Mouse (Mus musculus) liver, adult 2 months (tissue): ENCODE measurements around the gene Sema6b. TPM values are rescaled to one million over a fixed set of nuclear protein-coding genes. Genes with fewer than 3 reads are reported as not detected.

ENCODE experiments used
- DNase-seq: peaks from one replicate; pipeline ENCODE4 v3.0.0-alpha.2; 2011; ENCODE audit warnings: low read depth, low spot score; ENCODE audit errors: extremely low read depth
- H3K27ac ChIP-seq: fragments of 200-500 bp; replicated peaks from 2 replicates; pipeline ENCODE4 v1.5.1; 2012; ENCODE audit warnings: low read depth, mild to moderate bottlenecking, control low read depth, inconsistent platforms, low read length; ENCODE audit not compliant: insufficient read depth
- H3K27me3 ChIP-seq: fragments of 200-500 bp; 2 replicates; pipeline ENCODE4 v1.6.1; 2012; ENCODE audit warnings: mild to moderate bottlenecking, moderate library complexity, low read length, inconsistent platforms; ENCODE audit not compliant: control insufficient read depth, insufficient read depth
- H3K36me3 ChIP-seq: fragments of 200-500 bp; 2 replicates; pipeline ENCODE4 v1.6.1; 2012; ENCODE audit warnings: low read length, inconsistent platforms; ENCODE audit not compliant: control insufficient read depth, insufficient read depth
- H3K4me1 ChIP-seq: fragments of 200-500 bp; 2 replicates; pipeline ENCODE4 v1.6.1; 2011; ENCODE audit warnings: low read length; ENCODE audit not compliant: control insufficient read depth, insufficient read depth
- H3K4me3 ChIP-seq: fragments of 200-500 bp; 2 replicates; pipeline ENCODE4 v1.5.1; 2011; ENCODE audit warnings: low read depth, mild to moderate bottlenecking, control low read depth, low read length, moderate library complexity; ENCODE audit not compliant: insufficient read depth
- H3K79me2 ChIP-seq: fragments of 200-500 bp; 2 replicates; pipeline ENCODE4 v1.6.1; 2012; ENCODE audit warnings: inconsistent platforms, mild to moderate bottlenecking, low read length, moderate library complexity; ENCODE audit not compliant: control insufficient read depth, insufficient read depth
- H3K9ac ChIP-seq: fragments of 200-500 bp; 2 replicates; pipeline ENCODE4 v1.6.1; 2012; ENCODE audit warnings: low read depth, mild to moderate bottlenecking, control low read depth, inconsistent platforms, low read length
- CTCF ChIP-seq: fragments of 200-500 bp; IDR thresholded peaks from 2 replicates; pipeline ENCODE4 v1.5.1; 2011; ENCODE audit warnings: low read depth, low read length, control low read depth
- POLR2A ChIP-seq: fragments of 200-500 bp; IDR thresholded peaks from 2 replicates; pipeline ENCODE4 v1.6.1; 2011; ENCODE audit warnings: low read length, control low read depth; ENCODE audit not compliant: insufficient read depth; ENCODE audit errors: extremely low read depth
- WGBS: fragments of 180-500 bp; shearing (Covaris S2); methylation state at CpG from one replicate; pipeline ENCODE4 v1.1.7; 2018; 5-methylcytosine and 5-hydroxymethylcytosine counted together
- polyA plus RNA-seq: library from polyadenylated mRNA; depleted of rRNA; stranded (reverse); fragments of >200 nt; gene quantifications from 2 replicates; pipeline ENCODE4 v1.2.3, GENCODE M21; 2012; rRNA removed
- total RNA-seq: library from RNA; depleted of rRNA; stranded (reverse); fragments of >200 nt; gene quantifications from 2 replicates; pipeline ENCODE4 v1.2.3, GENCODE M21; 2014; rRNA removed

The Sema6b gene
- 1.3 TPM in 2 replicates for total RNA-seq
- polyA plus RNA-seq, result 2.7 and 3.9 TPM in 2 replicates

DNA sequence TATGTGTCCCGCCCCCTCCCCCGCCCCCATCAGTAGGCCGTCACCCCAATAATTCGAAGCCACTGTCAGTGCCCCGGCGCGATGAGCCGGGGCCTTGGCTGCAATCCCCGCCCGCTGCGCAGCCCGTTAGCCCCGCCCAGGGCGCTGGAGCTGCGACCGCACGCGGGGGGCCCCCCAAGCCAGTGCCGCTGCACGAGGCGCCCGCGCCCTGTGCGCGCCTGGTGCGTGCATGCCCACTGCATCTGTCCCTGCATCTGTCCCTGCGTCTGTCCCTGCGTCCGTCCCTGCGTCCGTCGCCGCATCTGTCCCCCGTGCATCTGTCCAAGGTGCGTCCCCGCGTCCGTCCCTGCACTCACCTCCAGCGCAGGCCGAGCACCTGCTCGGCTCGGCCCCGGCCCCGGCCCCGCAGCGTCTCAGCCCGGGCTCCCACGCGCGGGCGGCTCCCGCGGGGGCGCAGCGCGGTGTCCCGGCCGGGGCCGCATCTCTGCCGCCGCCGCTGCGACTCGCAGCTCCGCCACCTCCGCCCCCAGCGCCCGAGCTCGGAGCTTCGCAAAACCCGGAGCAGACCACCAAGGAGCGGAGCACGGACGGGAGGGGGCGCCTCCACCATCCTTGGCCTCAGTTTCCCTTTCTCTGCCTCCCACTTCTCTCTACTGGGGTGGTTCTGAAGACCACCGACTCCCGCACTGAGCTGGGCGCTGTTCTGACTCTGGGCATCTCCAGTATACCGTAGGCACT is at the start of gene Sema6b:
Gene Sema6b, minus strand, starts transcription at position 486 of the 738 bp plus-strand sequence.
- Histone ChIP-seq H3K27ac (no peak within 1 kb of the TSS), H3K27me3 (peaks cover 15% of the 10 kb centered on the region), H3K9ac (peak within 1 kb of the TSS; percentile 52), H3K79me2 (no peaks in the 10 kb centered on the region), H3K4me1 (no peaks in the 10 kb centered on the region), H3K36me3 (no peaks in the 10 kb centered on the region), H3K4me3 (peak within 1 kb of the TSS; percentile 70)
- DNase-seq, result no peak
- 4% methylated on average over 79 of the region's 79 CpGs for WGBS
- TF ChIP-seq POLR2A, result no peak
- no peak for TF ChIP-seq CTCF

DNA sequence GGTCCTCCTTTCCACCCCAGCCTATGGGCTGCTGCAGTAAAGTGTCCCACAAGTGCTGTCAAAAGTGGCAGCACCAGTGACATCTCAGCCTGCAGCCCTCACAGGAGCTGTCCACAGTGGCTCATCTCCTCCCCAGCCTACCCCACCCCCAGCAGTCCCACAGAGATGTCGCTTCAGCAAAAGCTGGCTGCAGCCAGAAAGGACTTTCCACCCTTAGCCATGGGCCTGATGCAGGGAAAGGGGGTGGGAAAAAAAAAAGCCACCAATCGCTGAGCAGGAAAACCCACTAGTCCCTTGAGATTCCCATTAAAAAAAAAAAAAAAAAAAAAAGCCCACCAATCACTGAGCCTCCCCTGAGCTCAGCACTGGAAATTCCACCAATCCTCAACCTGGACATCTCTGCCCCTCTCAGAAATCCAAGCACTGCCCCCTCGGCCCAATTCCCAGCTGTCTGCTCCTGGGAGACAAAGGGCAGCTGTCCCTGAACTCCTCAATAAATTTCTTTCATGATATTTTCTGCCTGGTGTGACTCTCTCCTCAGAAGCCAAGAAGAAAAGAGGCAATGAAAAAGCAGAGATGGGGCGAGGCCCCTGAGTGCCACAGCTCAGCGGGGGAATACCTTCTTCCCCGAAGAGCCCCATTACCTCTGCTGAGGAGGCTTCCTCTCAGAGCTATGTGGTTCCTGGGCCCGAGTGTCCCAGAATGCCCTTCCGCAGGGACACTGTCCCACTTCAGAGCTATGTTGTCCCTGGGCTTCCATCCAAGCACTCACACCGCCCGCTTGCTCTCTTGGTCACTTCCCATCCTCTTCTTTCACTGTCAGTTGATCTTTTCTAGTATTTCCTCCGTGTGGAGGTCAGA is 45.4 kb upstream of the Sema6b start:
- H3K4me1 ChIP-seq, result peaks cover 20% of the 10 kb centered on the region

DNA sequence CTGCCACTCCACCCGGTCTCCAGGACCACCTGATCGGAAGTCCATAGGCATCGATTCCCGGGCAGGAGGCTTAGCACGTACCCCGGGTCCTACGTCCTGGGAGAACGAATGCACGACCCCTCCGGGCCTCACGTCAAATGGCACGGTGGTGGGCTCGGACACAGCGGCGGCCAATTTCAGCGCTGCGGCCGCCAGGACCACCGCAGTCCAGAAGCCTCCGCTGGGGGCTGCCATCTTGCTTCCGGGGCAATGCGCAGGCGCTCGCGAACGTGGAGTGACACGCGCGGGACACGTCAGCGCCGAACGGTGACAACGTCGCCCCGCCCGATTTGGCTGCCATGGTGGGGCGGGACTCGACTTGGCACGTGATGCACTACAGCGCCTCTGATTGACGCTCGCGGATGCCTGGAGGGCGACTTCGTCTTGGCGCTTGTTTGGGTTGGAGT is 43.5 kb upstream of the Sema6b start, which contains the start of gene Mydgf:
Gene Mydgf, minus strand, starts transcription at position 263 of the 446 bp plus-strand sequence.
- H3K36me3 ChIP-seq, result peaks cover 2% of the 10 kb centered on the region
- peaks cover 14% of the 10 kb centered on the region for H3K79me2 ChIP-seq
- no peaks in the 10 kb centered on the region for H3K27me3 ChIP-seq
- peak within 1 kb of the TSS; percentile 81 for H3K27ac ChIP-seq
- TF ChIP-seq CTCF, result no peak
- TF ChIP-seq POLR2A, result peak; percentile 53; the same call in 1 of the 2 replicates
- H3K4me3 ChIP-seq, result peak within 1 kb of the TSS; percentile 93
- DNase-seq, result peak; percentile 74
- under 1% methylated on average over 47 of the region's 47 CpGs for WGBS
- peak within 1 kb of the TSS; percentile 94 for H3K9ac ChIP-seq
- peaks cover 22% of the 10 kb centered on the region for H3K4me1 ChIP-seq

More for the DNA sequence above, 45.4 kb upstream of the Sema6b start:
- H3K9ac ChIP-seq, result peak overlapping the region; percentile 2; the same call in 1 of the 2 replicates
- no peaks in the 10 kb centered on the region for H3K27me3 ChIP-seq
- H3K4me3 ChIP-seq, result no peak overlapping the region
- TF ChIP-seq CTCF, result no peak
- TF ChIP-seq POLR2A, result no peak
- WGBS, result 14% methylated on average over 11 of the region's 11 CpGs
- peaks cover 14% of the 10 kb centered on the region for H3K79me2 ChIP-seq
- DNase-seq, result peak; percentile 83
- peak overlapping the region; percentile 69 for H3K27ac ChIP-seq
- peaks cover 2% of the 10 kb centered on the region for H3K36me3 ChIP-seq

DNA sequence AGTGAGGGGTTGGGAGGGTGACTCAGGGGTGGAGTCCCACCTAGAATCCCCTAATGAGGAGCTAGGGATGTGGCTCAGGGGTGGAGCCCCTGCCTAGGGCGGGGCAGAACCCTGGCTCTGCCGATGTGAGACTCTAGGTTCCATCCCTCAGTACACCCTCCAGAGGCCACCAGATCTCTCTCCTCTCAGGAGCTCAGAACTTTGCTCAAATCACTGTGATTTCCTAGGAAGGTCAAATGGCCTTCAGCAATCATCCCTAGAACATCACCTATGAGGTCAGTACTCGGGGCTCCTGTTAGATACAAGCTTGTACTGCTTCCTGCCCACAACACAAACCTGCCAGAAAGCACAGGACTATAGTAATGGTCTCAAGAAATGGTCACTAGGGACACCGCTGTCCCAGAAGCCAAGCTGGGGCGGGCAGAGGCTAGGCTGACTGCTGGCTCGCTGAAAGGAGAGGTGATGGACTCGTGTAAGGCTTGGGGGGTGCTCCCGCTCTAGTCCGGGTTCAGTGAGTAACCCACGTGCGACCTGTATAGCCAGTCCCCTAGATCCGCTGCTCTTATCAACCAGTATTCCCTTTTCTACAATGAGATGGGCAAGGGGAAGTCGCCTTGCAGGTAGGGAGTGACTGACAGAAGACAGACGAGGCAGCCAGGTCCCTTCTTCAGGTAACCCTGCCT is 43.0 kb upstream of the Sema6b start:
- H3K4me3 ChIP-seq, result peak overlapping the region; percentile 93
- 2% methylated on average over 14 of the region's 14 CpGs for WGBS
- TF ChIP-seq POLR2A (no peak), CTCF (no peak)
- H3K9ac ChIP-seq, result peak overlapping the region; percentile 94
- H3K79me2 ChIP-seq, result peaks cover 14% of the 10 kb centered on the region
- H3K4me1 ChIP-seq, result peaks cover 22% of the 10 kb centered on the region
- H3K27me3 ChIP-seq, result no peaks in the 10 kb centered on the region
- no peak for DNase-seq
- H3K27ac ChIP-seq, result peak overlapping the region; percentile 81
- H3K36me3 ChIP-seq, result peaks cover 2% of the 10 kb centered on the region; the same call in 1 of the 2 replicates

DNA sequence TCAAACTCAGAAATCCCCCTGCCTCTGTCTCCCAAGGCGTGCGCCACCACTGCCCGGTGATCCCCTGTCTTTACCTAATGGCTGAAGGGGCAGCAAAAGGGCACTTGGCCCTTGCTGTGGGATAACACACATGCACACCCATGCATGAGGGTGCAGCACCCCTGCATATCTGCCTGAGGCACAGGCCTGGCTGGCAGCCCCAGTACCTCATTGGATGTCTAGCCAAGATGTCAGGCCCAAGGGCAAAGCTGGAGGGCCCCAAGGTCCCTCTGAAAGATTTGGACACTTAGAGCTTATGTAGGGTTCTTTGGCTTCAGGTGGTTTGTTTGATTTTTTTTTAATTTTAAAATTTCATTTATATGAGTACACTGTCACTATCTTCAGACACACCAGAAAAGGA is 35.3 kb upstream of the Sema6b start:
- Histone ChIP-seq H3K79me2 (0 out of 2 replicates have a peak, but pooled peaks cover 3% of the 10 kb centered on the region), H3K4me1 (peaks cover 17% of the 10 kb centered on the region), H3K36me3 (peaks cover 8% of the 10 kb centered on the region; the same call in 1 of the 2 replicates), H3K27me3 (no peaks in the 10 kb centered on the region), H3K4me3 (no peak overlapping the region), H3K9ac (no peak overlapping the region), H3K27ac (no peak overlapping the region)
- no peak for DNase-seq
- TF ChIP-seq CTCF, result no peak
- TF ChIP-seq POLR2A, result no peak
- WGBS, result 97% methylated on average over 3 of the region's 3 CpGs
